Mouse (Mus musculus) gastrocnemius, adult 2 months (tissue): ENCODE measurements around the gene Igfbp2. TPM values are rescaled to one million over a fixed set of nuclear protein-coding genes. Genes with fewer than 3 reads are reported as not detected.
A peak's percentile ranks its signal among the peaks of the same experiment; 100 is the strongest.

ENCODE experiments used
- DNase-seq: peaks from one replicate; pipeline ENCODE4 v3.0.0; 2022
- H3K27ac ChIP-seq: fragments of 200-600 bp; 2 replicates; pipeline ENCODE4 v1.8.1; 2022; ENCODE audit warnings: mild to moderate bottlenecking
- H3K4me3 ChIP-seq: fragments of 200-600 bp; 2 replicates; pipeline ENCODE4 v1.8.1; 2022; ENCODE audit warnings: mild to moderate bottlenecking, moderate library complexity
- CTCF ChIP-seq: fragments of 200-600 bp; IDR thresholded peaks from 2 replicates; pipeline ENCODE4 v1.8.1; 2022; ENCODE audit warnings: antibody characterized with exemption, mild to moderate bottlenecking, moderate library complexity
- intact Hi-C: fragments of 180-260 bp; cut with DNase I; formaldehyde crosslinking; loops from one replicate; pipeline ENCODE4 v1.15.1; 2025
- total RNA-seq, 2 experiments: library from RNA; stranded (reverse); gene quantifications; 2 replicates each; pipeline ENCODE4 v1.2.3; 2021

The Igfbp2 gene
- total RNA-seq, 2 experiments from 2014 or later = not detected

DNA sequence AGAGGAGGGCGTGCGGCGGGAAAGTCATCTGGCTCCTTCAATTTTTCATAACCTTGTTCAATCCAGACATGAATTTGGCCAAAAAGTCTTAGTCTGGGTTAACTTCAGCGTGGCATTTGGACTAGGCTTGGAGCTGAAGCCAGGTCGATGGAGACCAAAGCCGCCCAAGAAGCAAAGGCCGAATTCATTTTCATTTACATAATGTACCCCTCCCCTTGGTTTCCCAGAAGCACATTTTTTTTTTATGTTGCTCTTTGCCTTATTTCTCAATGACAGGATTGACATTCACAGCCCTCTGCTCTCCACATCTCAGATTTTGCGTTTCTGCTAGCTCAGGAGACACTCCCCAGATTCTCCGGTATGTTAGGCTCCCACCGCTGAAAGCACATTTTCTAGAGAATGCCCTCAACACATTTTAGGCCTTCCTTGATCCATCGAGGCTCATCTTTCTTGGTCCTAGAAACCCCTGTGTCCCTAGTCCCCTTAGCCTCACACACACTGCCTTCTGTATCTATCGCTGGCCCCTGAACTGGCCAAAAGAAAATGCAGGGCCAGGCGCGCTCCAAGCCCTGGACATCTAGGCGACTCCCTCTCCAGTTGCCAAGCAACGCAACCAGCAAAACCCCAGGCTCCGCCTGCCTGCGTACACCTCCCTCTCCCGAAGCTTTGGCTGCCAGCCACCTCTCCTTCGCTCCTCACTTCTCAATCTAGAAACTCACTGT lies 46.5 kb downstream of the Igfbp2 start:
- intact Hi-C loops = no loop called here
- H3K27ac ChIP-seq = peak overlapping the region; percentile 89
- peak overlapping the region; percentile 71 for H3K4me3 ChIP-seq
- no peak for TF ChIP-seq CTCF
- DNase-seq = peak; percentile 92

- intact Hi-C loops = no loop called here
- no peak for TF ChIP-seq CTCF
- peak overlapping the region; percentile 71 for H3K4me3 ChIP-seq
These were observed 47.0 kb downstream of the Igfbp2 start for GRCm38 (mm10) chr1:72871337-72871696.

DNA sequence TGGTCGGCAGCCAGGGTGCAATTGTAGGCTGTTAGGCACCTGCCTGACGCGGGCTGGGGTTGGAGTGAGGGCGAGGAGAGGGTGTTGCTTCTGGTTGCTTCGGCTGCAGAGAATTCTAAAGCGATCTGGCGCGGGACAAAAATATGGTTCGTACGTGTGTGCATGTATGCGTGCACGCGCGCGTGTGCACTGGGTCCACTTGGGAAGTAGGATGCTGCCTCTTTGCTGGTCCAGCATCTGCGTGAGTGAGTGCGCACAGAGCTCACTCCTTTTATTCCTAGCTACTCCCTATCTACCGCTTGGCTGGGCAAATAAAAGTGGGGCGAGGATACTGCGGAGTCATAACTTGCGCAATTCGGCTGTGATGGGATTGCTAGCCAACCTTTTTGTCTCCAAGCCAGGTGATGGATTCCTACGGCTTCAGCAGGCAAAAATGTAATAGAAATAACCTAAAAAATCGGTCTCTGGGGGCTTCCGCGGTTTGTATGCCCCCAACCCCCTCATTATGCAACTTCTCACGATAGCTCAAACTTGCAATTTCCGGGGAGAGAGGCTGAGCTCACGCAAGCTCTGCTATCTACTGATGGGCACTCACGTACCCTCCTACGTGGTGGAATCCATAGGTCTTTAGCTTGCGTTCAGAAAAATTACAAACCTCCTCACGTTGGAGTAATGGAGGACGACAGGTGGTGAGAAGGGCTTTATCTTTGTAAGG lies 47.6 kb downstream of the Igfbp2 start:
- peak; percentile 69 for DNase-seq
- intact Hi-C loops = no loop called here
- H3K27ac ChIP-seq = peak overlapping the region; percentile 89
- H3K4me3 ChIP-seq = peak overlapping the region; percentile 71
- TF ChIP-seq CTCF = no peak

More at GRCm38 (mm10) chr1:72871337-72871696, 47.0 kb downstream of the Igfbp2 start:
- H3K27ac ChIP-seq = peak overlapping the region; percentile 89
- no peak for DNase-seq

- peak overlapping the region; percentile 89 for H3K27ac ChIP-seq
- TF ChIP-seq CTCF = no peak
- H3K4me3 ChIP-seq = peak overlapping the region; percentile 71
- intact Hi-C loops = no loop called here
- DNase-seq = peak; percentile 85
These were observed 48.2 kb downstream of the Igfbp2 start for GRCm38 (mm10) chr1:72872521-72872920.

GRCm38 (mm10) chr1:72873078-72873477 lies 48.8 kb downstream of the Igfbp2 start:
- intact Hi-C loops = no loop called here
- no peak for TF ChIP-seq CTCF
- H3K4me3 ChIP-seq = peak overlapping the region; percentile 71
- DNase-seq = no peak
- peak overlapping the region; percentile 89 for H3K27ac ChIP-seq

GRCm38 (mm10) chr1:72873511-72874286 lies 49.4 kb downstream of the Igfbp2 start:
- intact Hi-C loops = loop anchor here (2.0 kb wide), 1 partner anchor 93 kb away; no protein-coding TSS in a partner anchor
- DNase-seq = peak; percentile 82
- Histone ChIP-seq H3K27ac (peak overlapping the region; percentile 89), H3K4me3 (peak overlapping the region; percentile 71)
- peak; percentile 10; the same call in 1 of the 2 replicates for TF ChIP-seq CTCF

- peak within 1 kb of the TSS; percentile 71 for H3K4me3 ChIP-seq
- TF ChIP-seq CTCF = no peak
- peak within 1 kb of the TSS; percentile 89 for H3K27ac ChIP-seq
- peak; percentile 94 for DNase-seq
- intact Hi-C loops = loop anchor here (2.0 to 5.0 kb wide), 4 partner anchors 92 to 488 kb away; no protein-coding TSS in a partner anchor
These were observed 50.2 kb downstream of the Igfbp2 start, which contains the start of gene Igfbp5 for GRCm38 (mm10) chr1:72874287-72875211. Gene Igfbp5, minus strand, starts transcription at chr1:72874884.

- intact Hi-C loops = loop anchor here (2.0 to 5.0 kb wide), 4 partner anchors 91 to 487 kb away; no protein-coding TSS in a partner anchor
- peak overlapping the region; percentile 58; the same call in 1 of the 2 replicates for H3K27ac ChIP-seq
- no peak for DNase-seq
- no peak for TF ChIP-seq CTCF
- H3K4me3 ChIP-seq = no peak overlapping the region
These were observed 51.4 kb downstream of the Igfbp2 start for GRCm38 (mm10) chr1:72875708-72876107.

DNA sequence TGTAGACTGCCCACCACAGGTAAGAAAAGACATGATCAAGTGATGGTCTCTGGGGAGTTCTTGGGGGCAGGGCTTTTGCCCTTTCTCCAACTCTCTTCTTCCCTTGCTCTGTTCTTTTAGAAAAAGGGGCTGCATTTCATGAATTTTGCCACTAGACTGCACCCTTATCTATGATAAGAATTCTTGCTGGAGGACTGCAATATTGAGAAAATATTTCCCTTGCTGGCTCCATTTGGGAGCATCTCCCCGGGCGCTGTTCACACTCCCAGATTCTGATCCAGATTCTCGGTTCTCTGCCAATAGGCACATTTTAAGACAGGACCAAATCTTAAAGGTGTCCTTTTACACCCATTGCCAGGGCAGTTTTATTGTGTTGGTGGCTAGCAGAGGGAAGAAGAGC lies 51.8 kb downstream of the Igfbp2 start:
- TF ChIP-seq CTCF = peak; percentile 62
- H3K27ac ChIP-seq = no peak overlapping the region
- H3K4me3 ChIP-seq = no peak overlapping the region
- no peak for DNase-seq
- intact Hi-C loops = loop anchor here (5.0 kb wide), 3 partner anchors 171 to 486 kb away; no protein-coding TSS in a partner anchor

GRCm38 (mm10) chr1:72877892-72878291 lies 53.6 kb downstream of the Igfbp2 start:
- Histone ChIP-seq H3K27ac (peak overlapping the region; percentile 58; the same call in 1 of the 2 replicates), H3K4me3 (peak overlapping the region; percentile 54)
- peak; percentile 56 for DNase-seq
- peak; percentile 91 for TF ChIP-seq CTCF
- intact Hi-C loops = loop anchor here (1.0 to 5.0 kb wide), 4 partner anchors 169 to 484 kb away; no protein-coding TSS in a partner anchor
